Mouse (Mus musculus) MEL-GATA-1-ER (cell line): ENCODE measurements around the gene Asb2.

Experiments used
- DNase-seq: peaks from one replicate; pipeline ENCODE4 v3.0.0-alpha.2; 2012; ENCODE audit warnings: low read depth; ENCODE audit errors: extremely low read depth

The Asb2 gene

DNA sequence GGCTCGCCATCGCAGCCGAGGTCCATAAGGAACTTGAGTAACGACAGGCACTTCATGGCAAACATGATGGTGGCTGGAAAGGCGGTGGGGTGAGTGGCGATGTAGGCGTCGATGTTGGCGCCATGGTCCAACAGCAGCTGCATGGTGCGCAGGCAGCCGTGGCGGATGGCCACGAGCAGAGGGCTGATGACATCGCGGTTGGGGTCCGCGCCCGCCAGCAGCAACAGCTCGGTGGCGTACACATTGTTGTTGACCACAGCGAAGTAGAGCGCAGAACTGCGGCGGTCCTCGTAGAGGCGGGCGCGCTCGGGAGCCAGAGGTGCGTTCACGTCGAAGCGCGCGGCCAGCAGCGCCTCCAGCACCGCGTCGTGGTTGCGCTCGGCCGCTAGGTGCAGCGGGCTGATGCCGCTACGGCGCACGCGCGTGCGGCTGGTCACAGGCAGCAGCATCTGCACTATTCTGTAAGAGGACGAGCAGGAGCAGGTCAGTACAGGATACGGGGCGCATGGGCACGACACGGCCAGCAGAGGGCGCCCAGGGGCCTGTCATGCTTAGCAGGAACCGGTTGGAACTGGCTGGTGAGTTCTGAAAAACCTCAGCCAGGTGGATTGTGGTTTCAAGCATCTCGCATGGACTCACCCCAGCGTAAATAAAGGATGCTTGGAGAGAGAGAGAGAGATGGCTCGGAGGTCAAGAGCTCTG is 30.5 kb downstream of the Asb2 start:
- DNase-seq, result no peak

DNA sequence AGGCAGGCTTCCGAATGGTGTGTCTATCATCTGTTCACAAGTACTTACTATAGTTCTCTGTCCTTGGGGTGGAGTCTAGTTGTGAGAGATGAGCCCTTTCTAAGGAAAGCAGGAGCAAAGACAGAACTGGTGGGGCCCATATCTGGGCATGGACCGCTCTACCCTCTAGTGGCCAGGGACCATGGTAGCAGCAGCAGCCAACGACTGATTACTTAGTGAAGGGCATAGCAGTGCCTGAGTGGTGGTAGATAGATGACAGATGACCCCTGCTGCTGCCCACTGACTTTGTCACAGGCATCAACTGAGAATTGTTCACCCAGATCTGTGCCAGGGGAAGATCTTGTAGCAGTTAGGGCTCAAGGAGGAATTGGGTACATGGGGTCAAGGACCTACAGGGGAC is 33.0 kb downstream of the Asb2 start:
- no peak for DNase-seq

DNA sequence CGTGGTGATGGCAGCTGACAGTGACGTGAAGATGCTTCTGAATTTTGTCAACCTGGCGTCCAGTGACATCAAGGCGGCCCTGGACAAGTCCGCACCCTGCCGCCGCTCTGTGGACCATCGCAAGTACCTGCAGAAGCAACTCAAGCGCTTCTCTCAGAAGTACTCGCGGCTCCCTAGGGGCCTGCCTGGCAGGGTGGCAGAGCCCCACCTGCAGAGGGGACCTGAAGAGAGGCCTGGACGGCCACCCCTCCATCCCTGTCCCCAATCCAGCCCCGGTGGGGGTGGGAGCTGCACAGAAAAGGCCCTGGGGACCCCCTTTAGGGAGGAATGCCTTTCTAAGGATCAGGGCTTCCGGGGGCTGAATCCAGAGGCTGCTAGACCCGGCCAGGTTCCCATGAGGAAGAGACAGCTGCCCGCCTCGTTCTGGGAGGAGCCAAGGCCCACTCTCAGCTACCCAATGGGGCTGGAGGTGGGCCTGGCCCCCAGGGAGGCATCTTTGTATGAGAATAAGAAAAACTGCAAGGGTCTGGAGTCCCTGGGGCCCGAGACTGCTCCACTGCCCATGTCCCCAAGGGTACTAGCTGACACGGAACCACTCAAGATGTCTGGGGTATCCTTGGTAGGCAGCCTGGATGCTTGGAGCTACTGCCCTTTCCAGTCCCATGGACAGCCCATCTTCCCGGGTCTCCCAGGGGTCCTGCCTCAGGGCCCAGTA is 39.8 kb downstream of the Asb2 start:
- DNase-seq, result no peak

DNA sequence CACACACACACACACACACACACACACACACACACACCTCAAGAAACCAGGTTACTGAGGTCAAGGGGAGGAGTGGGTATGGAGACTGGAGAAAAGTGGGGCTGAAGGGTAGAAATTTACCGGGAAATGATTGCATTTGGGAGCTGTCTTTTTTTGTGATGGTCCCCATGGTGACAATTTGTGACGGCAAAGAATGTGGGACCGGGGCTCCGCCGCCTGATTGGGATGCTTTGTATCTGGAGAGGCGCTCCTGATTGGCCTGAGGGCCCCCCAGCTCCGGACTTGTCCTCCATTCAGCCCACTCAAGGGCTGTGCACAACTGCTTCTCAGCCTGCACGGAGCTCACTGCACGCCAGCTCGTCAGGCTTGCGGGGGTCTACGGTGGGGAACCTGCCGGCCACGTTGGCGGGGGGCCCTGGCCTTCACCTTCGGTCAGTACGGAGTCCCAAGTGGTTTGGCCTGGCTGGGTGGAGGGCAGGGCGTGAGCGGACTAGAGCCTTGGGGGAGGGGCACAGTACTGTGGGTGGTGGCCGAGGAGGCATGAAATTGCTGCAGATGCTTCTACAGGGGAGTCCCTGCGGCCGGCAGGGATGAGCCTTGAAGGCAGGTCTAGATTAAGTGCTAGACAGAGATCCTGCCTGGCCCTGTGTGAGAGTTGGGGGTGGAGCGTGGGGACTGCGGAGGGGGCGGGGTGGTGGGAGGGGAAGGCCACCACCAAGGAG is 41.0 kb downstream of the Asb2 start:
- DNase-seq, result no peak

DNA sequence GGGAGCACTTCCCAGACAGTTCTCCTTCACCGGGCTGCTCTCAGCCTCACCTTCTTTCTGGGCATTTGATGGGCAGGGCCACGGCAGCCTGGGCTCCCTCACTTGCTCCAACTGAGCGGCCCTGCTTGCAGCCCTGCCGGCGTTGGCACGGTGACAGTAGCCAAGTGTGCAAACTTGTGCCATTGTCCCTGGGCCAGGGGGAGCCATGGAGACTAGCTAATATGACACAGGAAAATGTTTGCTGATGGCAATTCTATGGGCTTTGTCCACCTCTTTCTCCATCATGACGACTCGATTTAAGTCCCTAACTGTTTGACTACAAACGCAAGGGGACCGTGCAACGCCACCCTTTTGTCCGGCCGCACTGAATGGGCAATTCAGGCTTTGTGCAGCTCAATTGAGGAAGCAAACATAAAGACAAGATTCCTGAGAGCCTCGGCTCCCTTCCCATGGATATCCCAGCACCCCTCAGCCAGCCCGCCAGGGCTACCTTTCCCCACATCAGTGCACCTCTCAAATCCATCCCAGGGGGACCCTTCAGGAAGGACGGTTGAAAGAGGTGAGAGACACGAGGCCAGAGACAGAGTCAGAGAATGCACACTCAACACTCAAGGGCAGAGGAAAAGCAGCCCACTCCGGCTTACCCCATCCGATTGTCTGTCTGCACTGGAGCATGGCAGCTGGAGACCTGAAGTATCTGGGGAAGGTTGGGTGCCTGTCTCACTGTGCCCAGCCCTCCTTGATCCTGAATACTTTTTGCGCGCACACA is 41.7 kb downstream of the Asb2 start:
- no peak for DNase-seq

DNA sequence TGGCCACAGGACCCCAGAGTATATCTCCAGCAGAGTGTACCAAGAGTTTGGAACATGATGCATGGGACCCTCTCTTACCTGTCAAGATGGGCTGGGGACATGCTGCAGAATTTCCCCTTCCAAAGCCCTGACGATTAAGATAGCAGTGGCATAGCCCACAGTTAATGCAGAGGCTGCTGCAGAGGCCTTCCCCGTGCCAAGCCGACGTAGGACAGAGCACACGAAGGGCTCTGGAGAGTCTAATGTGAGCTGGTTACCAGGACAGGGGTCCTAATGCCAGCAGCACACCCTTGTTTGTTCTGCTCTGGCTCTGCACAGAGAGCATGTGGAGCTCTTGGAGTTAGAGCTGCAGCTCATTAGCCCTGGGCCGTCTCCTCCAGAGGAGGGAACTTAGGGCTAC is 42.5 kb downstream of the Asb2 start:
- no peak for DNase-seq

DNA sequence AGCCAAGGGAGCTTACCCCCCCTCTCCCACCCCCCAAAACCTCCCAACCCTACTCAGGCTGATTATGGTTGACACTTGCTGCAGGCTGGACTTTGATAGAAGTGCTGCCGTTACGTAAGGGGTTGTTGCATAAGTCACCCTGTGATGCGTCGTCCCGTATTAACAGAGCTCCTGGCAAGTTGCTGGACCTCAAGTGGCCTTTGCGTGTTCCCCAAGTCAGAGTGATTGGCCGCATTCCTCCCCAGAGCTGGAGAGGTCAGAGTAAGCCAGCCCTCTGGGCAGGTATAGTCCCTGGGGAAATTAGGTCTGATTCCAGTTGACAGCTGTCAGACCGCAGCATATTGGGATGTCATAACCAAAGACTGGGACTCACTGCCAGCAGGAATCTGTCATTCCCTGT is 43.9 kb downstream of the Asb2 start:
- no peak for DNase-seq

DNA sequence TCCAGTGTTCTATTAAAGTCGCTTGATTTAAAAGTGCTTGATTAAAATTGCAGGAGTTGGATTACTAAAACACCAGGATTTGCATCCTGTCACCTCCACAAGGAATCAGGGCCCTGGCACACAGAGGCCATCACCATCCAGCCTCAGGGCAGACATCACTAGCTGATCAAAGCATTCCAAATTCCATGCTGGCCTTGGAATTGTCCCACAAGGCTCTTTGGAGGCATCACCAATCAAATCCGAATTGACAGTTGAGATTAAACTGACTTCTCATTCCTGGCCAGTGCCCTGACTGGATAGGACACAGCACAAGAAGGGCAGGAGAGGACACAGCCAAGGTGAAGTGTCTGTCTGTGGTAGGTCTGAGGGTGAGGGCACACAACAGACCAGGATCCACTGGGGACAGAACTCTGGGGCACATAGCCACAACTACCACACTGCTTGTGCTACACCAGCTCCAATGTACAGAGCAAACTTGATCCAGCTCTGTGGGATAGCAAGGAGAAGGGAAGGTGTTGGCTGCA is 45.0 kb downstream of the Asb2 start, which contains the start of gene Fam181a:
Fam181a (plus strand) TSS at position 232 of the 524 bp plus-strand sequence.
- no peak for DNase-seq

DNA sequence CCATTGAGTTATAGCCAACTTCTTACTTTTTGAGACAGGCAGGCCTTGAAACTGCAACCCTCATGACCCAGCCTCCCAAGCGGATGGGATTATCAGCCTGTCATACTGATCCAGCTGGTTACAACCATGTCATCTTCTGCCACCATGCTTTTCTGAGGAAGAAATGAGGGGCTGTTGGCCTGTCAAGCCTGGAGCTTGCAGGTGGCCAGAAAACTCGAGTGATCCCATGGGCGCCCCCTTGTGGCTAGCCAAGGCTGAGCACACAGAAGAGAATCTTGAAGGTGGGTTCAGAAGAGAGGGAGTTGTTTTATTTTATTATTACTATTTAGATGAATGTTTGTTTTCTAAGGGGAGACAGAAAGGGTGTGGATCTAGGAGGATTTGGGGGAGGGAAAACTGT is 49.1 kb downstream of the Asb2 start:
- DNase-seq, result no peak

DNA sequence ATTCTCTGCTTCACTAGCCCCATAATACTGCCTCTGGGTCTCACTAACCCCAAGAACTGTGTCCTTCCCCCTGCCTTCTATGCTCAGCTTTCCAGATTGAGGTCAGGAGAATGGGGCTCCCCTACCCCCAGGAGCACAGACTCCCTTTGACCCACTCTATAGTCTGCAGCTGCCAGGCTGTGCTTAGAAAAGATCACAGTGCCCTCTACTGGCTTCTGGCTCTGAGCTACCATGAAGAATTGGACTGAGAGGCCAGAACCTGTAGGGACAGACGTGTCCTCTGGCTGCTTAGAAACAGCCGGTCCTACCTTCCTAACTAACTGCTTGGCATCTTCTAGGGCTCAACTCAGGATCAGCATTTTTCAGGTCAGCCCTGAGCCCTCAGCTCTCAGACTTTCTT is 49.6 kb downstream of the Asb2 start:
- no peak for DNase-seq

DNA sequence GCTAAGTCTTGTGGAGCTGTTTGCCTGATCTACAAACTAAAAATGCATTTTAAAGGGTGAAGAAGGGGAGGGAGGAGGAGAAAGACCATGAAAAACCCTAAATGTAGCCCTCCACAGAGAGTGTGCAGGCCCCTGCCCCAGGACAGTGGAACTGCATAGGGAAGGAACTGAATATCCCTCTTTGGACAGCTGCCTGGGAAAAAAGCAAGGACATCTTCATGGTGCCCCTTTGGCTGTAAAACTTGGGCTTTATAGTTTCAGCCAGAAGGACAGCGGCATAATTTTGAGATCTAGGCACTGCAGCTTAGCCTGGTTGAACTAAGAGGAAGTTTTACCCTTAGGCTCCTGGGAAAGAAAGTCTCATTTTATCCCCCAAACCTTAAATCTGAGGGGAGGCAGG is 52.8 kb downstream of the Asb2 start:
- DNase-seq, result no peak

DNA sequence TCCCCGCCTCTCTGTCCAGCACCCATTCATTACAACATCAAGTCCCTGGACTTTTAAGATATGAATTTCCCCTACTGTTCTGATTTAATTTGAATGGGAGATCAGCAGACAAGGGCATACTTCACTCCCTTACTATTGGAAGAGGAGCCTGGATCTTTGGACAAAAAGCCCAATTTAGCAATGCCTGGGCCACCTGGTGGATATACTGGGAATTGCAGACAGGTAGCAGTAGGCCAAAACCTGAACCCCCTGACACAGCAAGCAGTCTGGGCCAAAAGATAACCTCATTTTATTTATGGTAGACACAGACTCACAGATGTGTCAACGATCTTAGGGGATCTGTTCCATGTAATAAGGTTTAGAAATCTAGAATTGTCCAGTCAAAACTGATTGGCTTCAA is 54.2 kb downstream of the Asb2 start:
- no peak for DNase-seq

DNA sequence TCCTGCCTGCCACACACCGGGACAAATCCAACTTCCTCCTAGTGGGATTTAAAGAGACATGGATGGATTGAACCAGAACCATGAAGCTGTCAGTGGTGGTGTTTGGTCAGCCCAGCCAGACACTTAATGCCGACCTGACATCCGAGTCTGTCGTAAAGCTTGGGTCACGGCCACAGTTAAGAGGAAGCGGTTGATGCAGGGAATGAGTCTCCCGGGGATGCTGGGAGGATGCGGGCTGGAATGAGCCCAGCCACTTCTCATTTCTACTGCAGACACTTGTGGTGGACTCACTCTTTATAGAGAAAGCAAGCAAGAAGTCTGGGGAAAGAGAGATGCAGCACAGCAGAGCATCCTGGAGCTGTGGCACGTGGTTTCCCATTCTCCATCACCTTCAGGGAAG is 55.3 kb downstream of the Asb2 start:
- no peak for DNase-seq

DNA sequence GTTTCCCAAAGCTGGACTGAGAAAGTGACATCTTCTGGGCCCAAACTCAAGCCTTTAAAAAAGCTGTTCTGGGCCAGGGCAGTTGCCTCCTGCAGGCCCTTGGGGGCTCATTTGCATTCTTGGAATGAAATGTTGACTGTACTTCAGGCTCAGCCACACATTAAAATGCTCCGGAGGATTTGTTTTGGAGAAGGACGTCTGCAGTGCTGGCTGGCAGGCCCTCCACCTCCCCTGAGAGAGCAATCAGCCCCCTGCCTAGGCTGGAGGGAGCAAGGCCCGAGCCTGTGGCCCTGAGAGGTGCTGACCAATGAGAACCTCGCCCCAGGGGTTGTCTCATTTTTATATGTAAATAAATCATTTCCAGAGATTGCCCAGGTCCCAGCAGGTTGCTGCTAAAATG is 59.5 kb downstream of the Asb2 start:
- no peak for DNase-seq

DNA sequence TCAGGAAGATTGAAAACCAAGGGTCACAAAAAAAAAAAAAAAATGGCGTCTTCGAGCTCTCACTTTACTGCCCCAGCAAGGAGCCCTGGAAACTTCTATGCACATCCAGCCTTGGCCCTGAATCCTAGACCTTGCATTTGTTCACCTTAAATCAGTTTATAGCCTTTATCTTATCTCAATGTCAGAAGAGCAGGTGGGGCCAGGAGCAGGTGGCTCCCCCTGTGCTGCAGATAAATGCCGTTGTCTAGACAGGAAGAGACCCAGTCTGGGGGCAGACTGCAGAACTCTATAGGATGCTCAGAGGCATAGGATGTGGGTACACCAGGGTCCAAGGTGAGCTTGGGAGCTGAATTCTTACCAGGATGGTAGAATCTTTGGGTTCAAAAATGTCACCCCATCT is 63.4 kb downstream of the Asb2 start:
- DNase-seq, result no peak

DNA sequence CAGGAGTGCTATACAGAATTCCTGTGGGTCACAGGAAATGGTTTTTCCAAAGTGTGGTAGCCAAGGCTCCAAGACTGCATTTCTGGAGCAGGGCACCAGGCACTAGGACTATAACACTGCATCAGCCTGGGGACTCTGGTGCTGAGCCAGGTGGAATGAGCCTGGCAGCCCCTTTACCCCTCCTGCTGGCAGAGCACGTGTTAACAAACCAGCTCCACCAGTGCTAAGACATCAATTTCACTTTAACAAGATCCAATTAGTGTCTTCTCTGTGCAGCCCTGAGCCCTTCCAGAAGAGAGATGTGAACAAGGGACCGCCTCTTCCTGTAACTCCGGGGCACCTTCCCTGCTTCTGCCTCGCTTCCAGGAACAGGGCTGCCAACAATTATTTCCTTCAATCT is 68.5 kb downstream of the Asb2 start:
- DNase-seq, result no peak

DNA sequence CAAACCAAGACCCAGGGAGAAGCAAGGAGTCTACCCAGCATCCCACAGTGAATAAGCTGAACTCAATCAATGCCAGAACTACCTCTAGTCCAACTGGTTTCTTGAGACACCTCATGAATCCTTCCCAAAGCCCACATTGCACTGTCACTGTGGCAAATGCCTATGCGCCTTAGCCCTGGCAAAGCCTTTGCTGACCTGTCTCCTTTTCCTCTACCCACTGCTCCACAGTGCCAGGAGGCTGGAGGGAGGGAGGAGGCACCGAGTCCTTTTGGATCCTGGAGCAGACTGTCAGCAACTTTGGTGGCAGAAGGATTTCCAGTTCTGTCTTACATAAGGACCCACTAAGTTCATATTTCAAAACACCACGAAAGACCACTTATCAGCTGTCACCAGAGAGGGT is 72.4 kb downstream of the Asb2 start:
- DNase-seq, result no peak

DNA sequence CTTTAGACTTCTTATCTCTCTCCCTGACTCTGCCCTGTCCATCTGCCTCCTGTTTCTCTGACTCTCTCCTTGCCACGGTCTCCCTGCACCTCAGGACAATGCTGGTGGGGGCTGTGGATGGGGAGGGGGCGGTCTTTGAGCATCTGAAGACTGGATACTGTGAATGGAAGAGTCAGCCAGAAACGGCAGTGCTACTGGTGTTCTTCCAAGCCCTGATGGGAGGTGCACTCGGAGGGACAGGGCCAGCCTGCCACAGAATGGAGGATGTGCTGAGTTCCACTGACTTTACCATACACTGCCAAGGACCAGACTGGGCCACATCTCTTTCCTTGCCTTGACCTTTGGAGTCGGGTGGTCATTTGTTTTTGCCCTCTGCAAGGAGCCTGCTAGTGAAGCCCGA is 72.9 kb downstream of the Asb2 start:
- no peak for DNase-seq

DNA sequence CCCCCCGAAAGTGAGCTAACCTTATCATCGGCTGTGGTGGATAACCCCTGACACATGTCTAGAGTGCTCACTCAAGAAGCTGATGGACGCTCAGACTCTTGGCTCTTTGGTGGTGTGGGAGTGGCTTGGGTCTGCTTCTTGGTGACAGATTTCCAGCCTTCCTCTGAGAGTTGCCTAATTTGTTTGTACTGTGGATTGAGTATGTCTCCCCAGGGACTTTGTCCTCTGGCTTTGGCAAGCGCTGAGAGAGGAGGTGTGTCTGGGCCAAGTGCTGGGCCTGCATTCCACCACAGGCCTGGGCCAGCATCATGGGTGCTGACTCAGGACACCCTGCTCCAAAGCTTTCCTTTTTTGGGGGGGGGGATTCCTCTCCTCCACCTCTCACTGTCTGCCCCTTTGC is 73.9 kb downstream of the Asb2 start:
- no peak for DNase-seq

DNA sequence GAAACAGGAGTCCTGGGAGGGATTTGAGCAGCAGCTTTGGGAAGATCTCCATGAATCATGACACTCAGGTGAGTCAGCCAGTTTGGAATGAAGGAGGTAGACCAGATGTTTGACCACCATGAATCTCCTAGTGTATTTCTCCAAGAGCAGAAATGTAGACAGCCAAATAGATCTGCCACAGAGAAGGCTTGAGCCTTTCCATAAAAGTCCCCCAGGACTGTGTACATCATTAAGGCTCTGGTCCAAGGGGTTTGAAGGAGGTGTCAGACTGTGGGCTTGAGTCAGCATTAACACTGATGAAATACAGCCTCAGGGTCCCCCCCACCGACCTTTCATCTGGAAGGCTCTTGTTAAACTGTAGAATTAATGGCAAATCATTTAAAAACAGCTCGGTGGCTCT is 74.3 kb downstream of the Asb2 start:
- DNase-seq, result no peak

DNA sequence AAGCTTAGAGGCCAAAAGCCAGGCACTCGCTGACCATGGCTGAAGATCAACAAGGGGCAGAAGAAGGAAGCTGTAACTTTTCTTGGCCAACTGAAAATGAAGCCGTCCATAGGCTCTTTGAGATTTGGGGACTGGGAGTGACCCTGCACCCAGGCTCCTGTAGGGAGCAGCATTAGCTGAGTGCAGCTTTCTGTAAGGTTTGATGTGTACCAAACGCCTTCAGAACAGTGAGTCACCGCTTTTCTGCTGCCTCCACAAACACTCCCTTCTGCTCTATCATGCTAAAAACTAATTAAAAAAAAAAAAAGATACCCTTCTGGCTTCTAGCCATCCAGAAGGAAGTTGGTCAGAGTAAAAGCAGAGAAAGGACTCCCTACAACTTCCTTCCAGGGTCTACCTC is 79.4 kb downstream of the Asb2 start:
- DNase-seq, result no peak

DNA sequence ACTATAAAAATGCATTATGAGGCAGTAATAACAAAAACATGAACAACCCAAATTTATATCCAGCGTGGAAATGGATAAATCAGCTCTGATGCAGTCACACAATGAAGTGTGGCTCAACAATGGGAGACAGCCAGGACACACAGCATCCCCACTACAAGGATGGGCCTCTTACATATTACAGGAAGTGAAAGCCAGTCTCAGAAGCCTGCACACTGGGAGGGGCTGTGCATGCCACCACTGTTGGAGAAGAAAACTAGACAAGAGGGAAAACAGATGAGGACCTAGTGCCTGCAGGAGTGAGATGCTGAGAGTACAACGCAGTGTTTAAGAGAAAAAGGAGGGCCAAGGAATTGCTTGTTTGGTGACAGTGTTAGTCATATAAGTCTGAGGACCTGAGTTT is 82.1 kb downstream of the Asb2 start:
- no peak for DNase-seq
